Mouse (Mus musculus): ENCODE data around the gene 1110057P08Rik. TPM values are rescaled to one million over a fixed set of nuclear protein-coding genes. Genes with fewer than 3 reads are reported as not detected.
"Not testable (repeated sequence)": the region's sequence is repeated elsewhere in the genome, so short reads cannot be mapped to it uniquely, and the experiment has no call there.

The 1110057P08Rik gene
- not detected in 2 replicates for polyA plus RNA-seq (2015; fragmentation: Nextera tagmentation; extraction: Ambion mirVana)

DNA sequence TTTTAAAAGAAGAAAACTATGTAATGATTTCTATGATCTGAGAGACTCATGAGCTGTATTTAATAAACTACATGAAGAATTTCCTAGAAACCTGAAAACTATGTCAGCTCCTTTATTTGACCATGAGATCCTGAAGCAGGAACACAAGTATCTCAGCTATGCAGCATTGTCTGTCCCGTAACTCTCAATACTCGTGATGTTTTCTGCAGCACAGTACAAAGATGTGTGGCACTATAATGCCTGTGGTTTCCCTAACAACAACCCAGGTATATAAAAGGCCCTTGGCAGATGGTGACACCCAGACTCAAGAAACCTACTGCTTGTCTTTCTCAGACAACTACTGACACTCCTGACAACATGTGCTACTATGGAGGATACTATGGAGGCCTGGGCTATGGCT is at the start of gene 1110057P08Rik:
1110057P08Rik (plus strand) TSS at position 301 of the 400 bp plus-strand sequence.
- H3K27me3 ChIP-seq (ENCODE audit: control insufficient read depth, insufficient read depth, low read depth, low read length): no peaks in the 10 kb centered on the region
- WGBS (ENCODE audit: insufficient replicate concordance): 52% methylated on average over 2 of the region's 2 CpGs
- H3K9me3 ChIP-seq (replicated peaks; ENCODE audit: control insufficient read depth, low read length): no peaks in the 10 kb centered on the region
- no peak within 1 kb of the TSS for H3K4me2 ChIP-seq (ENCODE audit: low read depth, low read length)
- H3K4me3 ChIP-seq (ENCODE audit: low read depth, low read length): no peak within 1 kb of the TSS
- no peak for ATAC-seq (ENCODE audit: low read depth)
- no peaks in the 10 kb centered on the region for H3K36me3 ChIP-seq (ENCODE audit: control insufficient read depth, insufficient read depth)
- no peak within 1 kb of the TSS for H3K27ac ChIP-seq (ENCODE audit: low read length)
- no peak within 1 kb of the TSS for H3K9ac ChIP-seq (ENCODE audit: low read depth, low read length)
- no peaks in the 10 kb centered on the region for H3K4me1 ChIP-seq (ENCODE audit: control insufficient read depth, low read depth, low read length)

DNA sequence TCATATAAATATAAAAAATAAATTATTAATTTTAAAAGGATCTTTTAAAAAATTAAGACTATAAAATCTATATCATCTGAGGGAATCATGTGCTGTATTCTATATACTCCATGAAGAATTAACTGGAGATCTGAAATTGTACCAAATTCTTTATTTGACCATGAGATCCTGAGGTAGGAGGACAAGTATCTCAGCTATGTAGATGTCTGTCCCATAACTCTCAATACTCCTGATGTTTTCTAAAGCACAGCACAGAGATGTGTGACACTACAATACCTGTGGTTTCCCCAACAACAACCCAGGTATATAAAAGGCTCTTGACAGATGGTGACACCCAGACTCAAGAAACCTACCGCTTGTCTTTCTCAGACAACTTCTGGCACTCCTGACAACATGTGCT is 34.0 kb upstream of the 1110057P08Rik start, which contains the start of gene Gm6358:
Gm6358 (plus strand) TSS at position 301 of the 400 bp plus-strand sequence.
- Histone ChIP-seq H3K27ac (ENCODE audit: low read length) (no peak within 1 kb of the TSS), H3K9ac (ENCODE audit: low read depth, low read length) (no peak within 1 kb of the TSS), H3K27me3 (ENCODE audit: control insufficient read depth, insufficient read depth, low read depth, low read length) (no peaks in the 10 kb centered on the region), H3K9me3 (replicated peaks; ENCODE audit: control insufficient read depth, low read length) (no peaks in the 10 kb centered on the region), H3K36me3 (ENCODE audit: control insufficient read depth, insufficient read depth) (no peaks in the 10 kb centered on the region), H3K4me1 (ENCODE audit: control insufficient read depth, low read depth, low read length) (no peaks in the 10 kb centered on the region), H3K4me3 (ENCODE audit: low read depth, low read length) (no peak within 1 kb of the TSS), H3K4me2 (ENCODE audit: low read depth, low read length) (no peak within 1 kb of the TSS)
- WGBS (ENCODE audit: insufficient replicate concordance): 78% methylated on average over 1 of the region's 1 CpGs
- no peak for ATAC-seq (ENCODE audit: low read depth)

- Histone ChIP-seq H3K9ac (ENCODE audit: low read depth, low read length) (no peak within 1 kb of the TSS), H3K27me3 (ENCODE audit: control insufficient read depth, insufficient read depth, low read depth, low read length) (no peaks in the 10 kb centered on the region), H3K4me2 (ENCODE audit: low read depth, low read length) (no peak within 1 kb of the TSS), H3K36me3 (ENCODE audit: control insufficient read depth, insufficient read depth) (no peaks in the 10 kb centered on the region), H3K27ac (ENCODE audit: low read length) (no peak within 1 kb of the TSS), H3K4me3 (ENCODE audit: low read depth, low read length) (no peak within 1 kb of the TSS), H3K4me1 (ENCODE audit: control insufficient read depth, low read depth, low read length) (no peaks in the 10 kb centered on the region), H3K9me3 (replicated peaks; ENCODE audit: control insufficient read depth, low read length) (no peaks in the 10 kb centered on the region)
- ATAC-seq (ENCODE audit: low read depth): no peak
- WGBS (ENCODE audit: insufficient replicate concordance): 78% methylated on average over 1 of the region's 1 CpGs
Observed at GRCm38 (mm10) chr16:89150786-89151185, 23.7 kb upstream of the 1110057P08Rik start, which contains the start of gene Gm10061. Gene Gm10061, plus strand, starts transcription at chr16:89151086.

DNA sequence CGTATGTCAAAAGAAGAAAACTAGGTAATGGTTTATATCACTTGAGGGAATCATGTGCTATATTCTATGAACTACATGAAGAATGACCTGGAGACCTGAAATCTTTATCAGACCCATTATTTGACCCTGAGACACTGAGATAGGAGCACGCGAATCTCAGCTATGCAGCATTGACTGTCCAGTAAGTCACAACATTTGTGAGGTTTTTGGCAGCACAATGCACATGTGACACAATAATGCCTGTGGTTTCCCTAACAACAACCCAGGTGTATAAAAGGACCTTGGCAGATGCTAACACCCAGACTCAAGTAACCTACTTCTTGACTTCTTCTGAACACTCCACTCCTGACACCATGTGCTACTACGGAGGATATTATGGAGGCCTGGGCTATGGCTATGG is 16.9 kb upstream of the 1110057P08Rik start, which contains the start of gene Gm9789:
Gm9789 (plus strand) TSS at position 301 of the 400 bp plus-strand sequence.
- no peak within 1 kb of the TSS for H3K4me3 ChIP-seq (ENCODE audit: low read depth, low read length)
- H3K9me3 ChIP-seq (replicated peaks; ENCODE audit: control insufficient read depth, low read length): no peaks in the 10 kb centered on the region
- no peak within 1 kb of the TSS for H3K9ac ChIP-seq (ENCODE audit: low read depth, low read length)
- H3K27ac ChIP-seq (ENCODE audit: low read length): no peak within 1 kb of the TSS
- H3K27me3 ChIP-seq (ENCODE audit: control insufficient read depth, insufficient read depth, low read depth, low read length): no peaks in the 10 kb centered on the region
- WGBS (ENCODE audit: insufficient replicate concordance): 69% methylated on average over 4 of the region's 4 CpGs
- H3K4me1 ChIP-seq (ENCODE audit: control insufficient read depth, low read depth, low read length): no peaks in the 10 kb centered on the region
- H3K4me2 ChIP-seq (ENCODE audit: low read depth, low read length): no peak within 1 kb of the TSS
- ATAC-seq (ENCODE audit: low read depth): no peak
- H3K36me3 ChIP-seq (ENCODE audit: control insufficient read depth, insufficient read depth): no peaks in the 10 kb centered on the region

GRCm38 (mm10) chr16:89169190-89169589 is 5.3 kb upstream of the 1110057P08Rik start, which contains the start of gene Gm7735:
Gene Gm7735, plus strand, starts transcription at chr16:89169490.
- not testable (repeated sequence) for ATAC-seq (ENCODE audit: low read depth); H3K36me3 ChIP-seq (ENCODE audit: control insufficient read depth, insufficient read depth); H3K9ac ChIP-seq (ENCODE audit: low read depth, low read length); H3K9me3 ChIP-seq (replicated peaks; ENCODE audit: control insufficient read depth, low read length); H3K4me2 ChIP-seq (ENCODE audit: low read depth, low read length); H3K4me3 ChIP-seq (ENCODE audit: low read depth, low read length); H3K27me3 ChIP-seq (ENCODE audit: control insufficient read depth, insufficient read depth, low read depth, low read length); H3K4me1 ChIP-seq (ENCODE audit: control insufficient read depth, low read depth, low read length); H3K27ac ChIP-seq (ENCODE audit: low read length)

DNA sequence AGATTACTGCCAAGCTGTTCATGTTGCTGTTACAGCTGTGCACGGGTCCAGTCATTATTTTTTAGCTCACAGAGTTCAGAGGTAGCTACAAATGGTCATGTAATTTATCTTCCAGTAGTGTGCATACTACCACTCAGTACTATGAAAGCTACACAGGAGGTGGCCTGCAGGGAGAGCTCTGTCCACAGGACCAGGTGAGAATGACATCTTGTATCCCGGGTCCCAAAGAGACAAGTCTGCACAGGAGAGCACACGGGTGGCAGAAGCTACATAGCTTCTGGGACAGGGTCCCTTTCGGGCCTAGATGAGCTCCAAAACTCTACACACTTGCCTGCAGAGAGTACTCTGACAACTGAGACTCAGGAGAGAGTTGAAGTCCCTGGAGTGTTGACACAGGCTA is 14.1 kb downstream of the 1110057P08Rik start:
- Histone ChIP-seq H3K9me3 (replicated peaks; ENCODE audit: control insufficient read depth, low read length) (no peaks in the 10 kb centered on the region), H3K27ac (ENCODE audit: low read length) (no peak overlapping the region), H3K9ac (ENCODE audit: low read depth, low read length) (no peak overlapping the region), H3K36me3 (ENCODE audit: control insufficient read depth, insufficient read depth) (no peaks in the 10 kb centered on the region), H3K4me1 (ENCODE audit: control insufficient read depth, low read depth, low read length) (no peaks in the 10 kb centered on the region), H3K27me3 (ENCODE audit: control insufficient read depth, insufficient read depth, low read depth, low read length) (no peaks in the 10 kb centered on the region), H3K4me3 (ENCODE audit: low read depth, low read length) (no peak overlapping the region), H3K4me2 (ENCODE audit: low read depth, low read length) (no peak overlapping the region)
- 57% methylated on average over 4 of the region's 4 CpGs for WGBS (ENCODE audit: insufficient replicate concordance)
- no peak for ATAC-seq (ENCODE audit: low read depth)

DNA sequence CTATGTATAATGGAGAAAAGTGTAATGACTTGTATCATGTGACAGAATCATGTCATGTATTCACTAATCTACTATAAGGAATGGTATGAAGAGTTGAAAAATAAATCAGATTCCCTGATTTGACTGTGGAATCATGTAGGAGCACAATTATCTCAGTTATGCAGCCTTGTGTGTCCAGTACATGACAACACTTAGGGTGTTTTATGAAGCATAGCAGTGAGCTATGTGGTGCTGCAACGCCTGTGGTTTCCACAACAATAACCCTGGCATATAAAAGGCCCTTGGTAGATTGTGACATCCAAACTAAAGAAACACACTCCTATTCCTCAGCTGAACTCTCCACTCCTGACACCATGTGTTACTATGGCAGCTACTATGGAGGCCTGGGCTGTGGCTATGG is 31.0 kb downstream of the 1110057P08Rik start, which contains the start of gene Krtap20-2:
Krtap20-2 (plus strand) TSS at position 301 of the 400 bp plus-strand sequence.
- Histone ChIP-seq H3K4me3 (ENCODE audit: low read depth, low read length) (no peak within 1 kb of the TSS), H3K36me3 (ENCODE audit: control insufficient read depth, insufficient read depth) (no peaks in the 10 kb centered on the region), H3K9ac (ENCODE audit: low read depth, low read length) (no peak within 1 kb of the TSS), H3K4me2 (ENCODE audit: low read depth, low read length) (no peak within 1 kb of the TSS), H3K27me3 (ENCODE audit: control insufficient read depth, insufficient read depth, low read depth, low read length) (no peaks in the 10 kb centered on the region), H3K4me1 (ENCODE audit: control insufficient read depth, low read depth, low read length) (no peaks in the 10 kb centered on the region), H3K27ac (ENCODE audit: low read length) (no peak within 1 kb of the TSS), H3K9me3 (replicated peaks; ENCODE audit: control insufficient read depth, low read length) (no peaks in the 10 kb centered on the region)
- ATAC-seq (ENCODE audit: low read depth): no peak
- 34% methylated on average over 1 of the region's 1 CpGs for WGBS (ENCODE audit: insufficient replicate concordance)

Other genes starting within 250 kb of the 1110057P08Rik start
- not detected in 2 replicates for gene Krtap19-9b, start 242.5 kb upstream of the 1110057P08Rik start, polyA plus RNA-seq (2015; fragmentation: Nextera tagmentation; extraction: Ambion mirVana)
- not detected in 2 replicates for gene Krtap16-3, start 211.9 kb upstream of the 1110057P08Rik start, polyA plus RNA-seq (2015; fragmentation: Nextera tagmentation; extraction: Ambion mirVana)
- gene Krtap22-2, start 164.0 kb upstream of the 1110057P08Rik start, polyA plus RNA-seq (2015; fragmentation: Nextera tagmentation; extraction: Ambion mirVana): not detected in 2 replicates
- gene Gm10229, start 159.5 kb upstream of the 1110057P08Rik start, polyA plus RNA-seq (2015; fragmentation: Nextera tagmentation; extraction: Ambion mirVana): not detected in 2 replicates
- not detected in 2 replicates for gene Krtap6-1, start 143.0 kb upstream of the 1110057P08Rik start, polyA plus RNA-seq (2015; fragmentation: Nextera tagmentation; extraction: Ambion mirVana)
- not detected in 2 replicates for gene Gm10228, start 133.3 kb upstream of the 1110057P08Rik start, polyA plus RNA-seq (2015; fragmentation: Nextera tagmentation; extraction: Ambion mirVana)
- not detected in 2 replicates for gene Krtap6-5, start 126.9 kb upstream of the 1110057P08Rik start, polyA plus RNA-seq (2015; fragmentation: Nextera tagmentation; extraction: Ambion mirVana)
- gene 1110025L11Rik, start 110.7 kb upstream of the 1110057P08Rik start, polyA plus RNA-seq (2015; fragmentation: Nextera tagmentation; extraction: Ambion mirVana): not detected in 2 replicates
- not detected in 2 replicates for gene Krtap6-3, start 90.7 kb upstream of the 1110057P08Rik start, polyA plus RNA-seq (2015; fragmentation: Nextera tagmentation; extraction: Ambion mirVana)
- gene Gm6358, start 33.9 kb upstream of the 1110057P08Rik start, polyA plus RNA-seq (2015; fragmentation: Nextera tagmentation; extraction: Ambion mirVana): not detected in 2 replicates
- gene Gm10061, start 23.6 kb upstream of the 1110057P08Rik start, polyA plus RNA-seq (2015; fragmentation: Nextera tagmentation; extraction: Ambion mirVana): not detected in 2 replicates
- gene Gm9789, start 16.8 kb upstream of the 1110057P08Rik start, polyA plus RNA-seq (2015; fragmentation: Nextera tagmentation; extraction: Ambion mirVana): not detected in 2 replicates
- not detected in 2 replicates for gene Gm7735, start 5.2 kb upstream of the 1110057P08Rik start, polyA plus RNA-seq (2015; fragmentation: Nextera tagmentation; extraction: Ambion mirVana)
- not detected in 2 replicates for gene Krtap20-2, start 31.1 kb downstream of the 1110057P08Rik start, polyA plus RNA-seq (2015; fragmentation: Nextera tagmentation; extraction: Ambion mirVana)
- gene Krtap21-1, start 229.1 kb downstream of the 1110057P08Rik start, polyA plus RNA-seq (2015; fragmentation: Nextera tagmentation; extraction: Ambion mirVana): not detected in 2 replicates
- not detected in 2 replicates for gene Krtap6-2, start 245.4 kb downstream of the 1110057P08Rik start, polyA plus RNA-seq (2015; fragmentation: Nextera tagmentation; extraction: Ambion mirVana)